Mouse (Mus musculus): ENCODE results near the gene Kif3b.
"Not testable (repeated sequence)": the region's sequence is repeated elsewhere in the genome, so short reads cannot be mapped to it uniquely, and the experiment has no call there.

Gene Kif3b

GRCm38 (mm10) chr2:153346221-153347182 is 55.3 kb downstream of the Kif3b start:
- DNase-seq (ENCODE audit: low spot score), result peak; percentile 27

- DNase-seq (ENCODE audit: low spot score), result peak; percentile 23
Measured at GRCm38 (mm10) chr2:153347183-153347781, 56.1 kb downstream of the Kif3b start.

GRCm38 (mm10) chr2:153348100-153348831 is 57.1 kb downstream of the Kif3b start:
- DNase-seq (ENCODE audit: low spot score), result no peak

GRCm38 (mm10) chr2:153350552-153351181 is 59.5 kb downstream of the Kif3b start:
- peak; percentile 19 for DNase-seq (ENCODE audit: low spot score)

GRCm38 (mm10) chr2:153354648-153355047 is 63.4 kb downstream of the Kif3b start:
- no peak for DNase-seq (ENCODE audit: low spot score)

- no peak for DNase-seq (ENCODE audit: low spot score)
Measured at GRCm38 (mm10) chr2:153356784-153357183, 65.6 kb downstream of the Kif3b start.

GRCm38 (mm10) chr2:153361101-153361710 is 70.0 kb downstream of the Kif3b start:
- no peak for DNase-seq (ENCODE audit: low spot score)

- DNase-seq (ENCODE audit: low spot score), result not testable (repeated sequence)
Measured at GRCm38 (mm10) chr2:153364531-153364930, 73.3 kb downstream of the Kif3b start.

GRCm38 (mm10) chr2:153370871-153371270 is 79.7 kb downstream of the Kif3b start:
- no peak for DNase-seq (ENCODE audit: low spot score)

GRCm38 (mm10) chr2:153375380-153375779 is 84.2 kb downstream of the Kif3b start:
- no peak for DNase-seq (ENCODE audit: low spot score)

GRCm38 (mm10) chr2:153380479-153380878 is 89.3 kb downstream of the Kif3b start:
- no peak for DNase-seq (ENCODE audit: low spot score)
